Mouse (Mus musculus): ENCODE data around the gene Gm20388. TPM values are rescaled to one million over a fixed set of nuclear protein-coding genes. Genes with fewer than 3 reads are reported as not detected.

The Gm20388 gene
- total RNA-seq, 1 experiment = 27.0 TPM

DNA sequence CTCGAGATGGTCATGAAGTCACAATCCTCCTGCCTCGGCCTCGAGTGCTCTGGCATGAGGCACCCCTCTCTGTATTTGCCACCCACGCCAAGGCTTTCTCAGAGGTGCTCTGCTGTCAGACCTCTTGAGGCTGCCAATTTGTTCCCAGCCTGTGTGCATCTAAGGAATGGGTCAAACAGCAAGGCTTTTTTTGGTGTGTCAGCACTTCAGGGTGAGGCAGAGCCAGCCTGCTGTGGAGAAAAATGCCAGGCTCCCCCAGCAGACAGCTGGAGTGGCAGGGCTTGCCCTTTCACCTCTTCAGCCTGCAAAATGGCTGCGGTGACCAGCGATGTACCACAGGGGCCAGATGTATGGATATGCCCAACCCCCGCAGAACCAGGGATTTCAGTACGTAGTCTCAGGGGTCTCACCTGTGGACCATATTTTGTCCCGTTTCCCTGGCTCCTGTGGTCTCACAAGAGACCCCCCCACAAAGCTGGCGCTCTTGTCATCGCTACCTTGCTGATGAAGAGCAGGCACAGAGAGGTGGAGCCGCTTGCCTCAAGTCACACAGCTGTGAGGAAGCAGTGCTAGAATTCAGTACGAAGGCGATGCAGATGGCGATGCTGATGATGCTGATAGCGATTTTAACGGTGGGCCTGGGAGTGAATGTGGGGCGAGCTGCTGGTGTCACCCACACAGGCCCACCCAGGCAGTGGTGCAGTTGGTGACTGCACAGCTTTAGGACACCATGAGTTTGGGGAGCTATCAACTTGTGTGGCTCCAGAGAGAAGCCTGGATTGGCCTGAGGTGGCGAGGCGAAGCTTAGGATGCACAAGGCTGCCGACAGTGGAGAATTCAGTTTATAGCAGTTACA, 840.8 kb downstream of the Gm20388 start:
- Histone ChIP-seq H3K27ac (ENCODE audit: insufficient read depth, low read depth, low read length, poor library complexity, severe bottlenecking) (no peak overlapping the region), H3K9me3 (ENCODE audit: control insufficient read depth, insufficient read depth, low read depth, low read length) (no peaks in the 10 kb centered on the region), H3K9ac (ENCODE audit: insufficient read depth, low read depth, low read length, poor library complexity, severe bottlenecking) (no peak overlapping the region), H3K36me3 (ENCODE audit: control insufficient read depth, insufficient read depth, low read length, poor library complexity, severe bottlenecking) (no peaks in the 10 kb centered on the region), H3K4me1 (ENCODE audit: control insufficient read depth in 2 of 2, insufficient read depth in 2 of 2, low read length in 2 of 2, poor library complexity in 1 of 2) (peaks cover 0 to 8% of the 10 kb centered on the region in 2 experiments; a peak in 1 of 4 replicates), H3K4me3 (ENCODE audit: insufficient read depth in 1 of 2, low read depth in 1 of 2, low read length in 2 of 2, poor library complexity in 1 of 2, severe bottlenecking in 1 of 2) (no peak overlapping the region)
- in situ Hi-C loops (cut with MboI; ENCODE audit: low sequenced_read_pairs in 2 of 2, unreplicated experiment in 2 of 2) = no loop called here
- TF ChIP-seq ZNF384 (IDR thresholded peaks at IDR 0.05; ENCODE audit: low read depth, low read length) = no peak
- no peak for TF ChIP-seq CHD2 (IDR thresholded peaks at IDR 0.05; ENCODE audit: low read depth, low read length)
- TF ChIP-seq HCFC1 (IDR thresholded peaks at IDR 0.05; ENCODE audit: borderline replicate concordance, insufficient read depth, low read length) = no peak
- TF ChIP-seq MAFK (IDR thresholded peaks at IDR 0.05; ENCODE audit: insufficient read depth, low read depth, low read length) = no peak
- no peak for TF ChIP-seq ZC3H11A (IDR thresholded peaks at IDR 0.05; ENCODE audit: borderline replicate concordance, low read depth, low read length)
- no peak for DNase-seq (ENCODE audit: low read depth, low spot score)

GRCm38 (mm10) chr8:120752082-120752452, 841.4 kb downstream of the Gm20388 start:
- Histone ChIP-seq H3K9me3 (ENCODE audit: control insufficient read depth, insufficient read depth, low read depth, low read length) (no peaks in the 10 kb centered on the region), H3K36me3 (ENCODE audit: control insufficient read depth, insufficient read depth, low read length, poor library complexity, severe bottlenecking) (no peaks in the 10 kb centered on the region), H3K9ac (ENCODE audit: insufficient read depth, low read depth, low read length, poor library complexity, severe bottlenecking) (no peak overlapping the region), H3K4me3 (ENCODE audit: insufficient read depth in 1 of 2, low read depth in 1 of 2, low read length in 2 of 2, poor library complexity in 1 of 2, severe bottlenecking in 1 of 2) (no peak overlapping the region), H3K4me1 (ENCODE audit: control insufficient read depth in 2 of 2, insufficient read depth in 2 of 2, low read length in 2 of 2, poor library complexity in 1 of 2) (peaks cover 0 to 8% of the 10 kb centered on the region in 2 experiments; a peak in 1 of 4 replicates), H3K27ac (ENCODE audit: insufficient read depth, low read depth, low read length, poor library complexity, severe bottlenecking) (no peak overlapping the region)
- DNase-seq (ENCODE audit: low read depth, low spot score) = no peak
- TF ChIP-seq MAFK (IDR thresholded peaks at IDR 0.05; ENCODE audit: insufficient read depth, low read depth, low read length) = no peak
- no peak for TF ChIP-seq HCFC1 (IDR thresholded peaks at IDR 0.05; ENCODE audit: borderline replicate concordance, insufficient read depth, low read length)
- no peak for TF ChIP-seq CHD2 (IDR thresholded peaks at IDR 0.05; ENCODE audit: low read depth, low read length)
- no peak for TF ChIP-seq ZNF384 (IDR thresholded peaks at IDR 0.05; ENCODE audit: low read depth, low read length)
- TF ChIP-seq ZC3H11A (IDR thresholded peaks at IDR 0.05; ENCODE audit: borderline replicate concordance, low read depth, low read length) = no peak
- in situ Hi-C loops (cut with MboI; ENCODE audit: low sequenced_read_pairs in 2 of 2, unreplicated experiment in 2 of 2) = no loop called here

GRCm38 (mm10) chr8:120753476-120753875, 842.8 kb downstream of the Gm20388 start:
- DNase-seq (ENCODE audit: low read depth, low spot score) = no peak
- H3K9ac ChIP-seq (ENCODE audit: insufficient read depth, low read depth, low read length, poor library complexity, severe bottlenecking) = no peak overlapping the region
- no peaks in the 10 kb centered on the region for H3K36me3 ChIP-seq (ENCODE audit: control insufficient read depth, insufficient read depth, low read length, poor library complexity, severe bottlenecking)
- TF ChIP-seq CHD2 (IDR thresholded peaks at IDR 0.05; ENCODE audit: low read depth, low read length) = no peak
- TF ChIP-seq MAFK (IDR thresholded peaks at IDR 0.05; ENCODE audit: insufficient read depth, low read depth, low read length) = no peak
- no peak for TF ChIP-seq HCFC1 (IDR thresholded peaks at IDR 0.05; ENCODE audit: borderline replicate concordance, insufficient read depth, low read length)
- no peak for TF ChIP-seq ZNF384 (IDR thresholded peaks at IDR 0.05; ENCODE audit: low read depth, low read length)
- no peak for TF ChIP-seq ZC3H11A (IDR thresholded peaks at IDR 0.05; ENCODE audit: borderline replicate concordance, low read depth, low read length)
- no peak overlapping the region; a peak in 1 of 4 replicates for H3K4me3 ChIP-seq (ENCODE audit: insufficient read depth in 1 of 2, low read depth in 1 of 2, low read length in 2 of 2, poor library complexity in 1 of 2, severe bottlenecking in 1 of 2)
- in situ Hi-C loops (cut with MboI; ENCODE audit: low sequenced_read_pairs in 2 of 2, unreplicated experiment in 2 of 2) = no loop called here
- H3K27ac ChIP-seq (ENCODE audit: insufficient read depth, low read depth, low read length, poor library complexity, severe bottlenecking) = no peak overlapping the region
- no peaks in the 10 kb centered on the region for H3K9me3 ChIP-seq (ENCODE audit: control insufficient read depth, insufficient read depth, low read depth, low read length)
- peaks cover 0 to 8% of the 10 kb centered on the region in 2 experiments; a peak in 1 of 4 replicates for H3K4me1 ChIP-seq (ENCODE audit: control insufficient read depth in 2 of 2, insufficient read depth in 2 of 2, low read length in 2 of 2, poor library complexity in 1 of 2)

GRCm38 (mm10) chr8:120755306-120756297, 845.0 kb downstream of the Gm20388 start:
- DNase-seq (ENCODE audit: low read depth, low spot score) = no peak
- no peak for TF ChIP-seq MAFK (IDR thresholded peaks at IDR 0.05; ENCODE audit: insufficient read depth, low read depth, low read length)
- TF ChIP-seq ZNF384 (IDR thresholded peaks at IDR 0.05; ENCODE audit: low read depth, low read length) = no peak
- TF ChIP-seq ZC3H11A (IDR thresholded peaks at IDR 0.05; ENCODE audit: borderline replicate concordance, low read depth, low read length) = no peak
- no peak for TF ChIP-seq CHD2 (IDR thresholded peaks at IDR 0.05; ENCODE audit: low read depth, low read length)
- TF ChIP-seq HCFC1 (IDR thresholded peaks at IDR 0.05; ENCODE audit: borderline replicate concordance, insufficient read depth, low read length) = no peak
- Histone ChIP-seq H3K27ac (ENCODE audit: insufficient read depth, low read depth, low read length, poor library complexity, severe bottlenecking) (no peak overlapping the region), H3K36me3 (ENCODE audit: control insufficient read depth, insufficient read depth, low read length, poor library complexity, severe bottlenecking) (no peaks in the 10 kb centered on the region), H3K9me3 (ENCODE audit: control insufficient read depth, insufficient read depth, low read depth, low read length) (no peaks in the 10 kb centered on the region), H3K4me1 (ENCODE audit: control insufficient read depth in 2 of 2, insufficient read depth in 2 of 2, low read length in 2 of 2, poor library complexity in 1 of 2) (peaks cover 0 to 8% of the 10 kb centered on the region in 2 experiments; a peak in 1 of 4 replicates), H3K4me3 (ENCODE audit: insufficient read depth in 1 of 2, low read depth in 1 of 2, low read length in 2 of 2, poor library complexity in 1 of 2, severe bottlenecking in 1 of 2) (no peak overlapping the region), H3K9ac (ENCODE audit: insufficient read depth, low read depth, low read length, poor library complexity, severe bottlenecking) (no peak overlapping the region)
- in situ Hi-C loops (cut with MboI; ENCODE audit: low sequenced_read_pairs in 2 of 2, unreplicated experiment in 2 of 2) = no loop called here
